Mouse (Mus musculus) cerebellum, adult 2 months (tissue): ENCODE results near the gene Rgs19.

Source experiments
- CTCF ChIP-seq: fragments of 200-500 bp; IDR thresholded peaks from 2 replicates; pipeline ENCODE4 v1.5.1; 2011; ENCODE audit warnings: low read depth, mild to moderate bottlenecking, control low read depth, low read length, moderate library complexity, borderline replicate concordance; ENCODE audit not compliant: insufficient read depth
- POLR2A ChIP-seq: fragments of 200-500 bp; IDR thresholded peaks from 2 replicates; pipeline ENCODE4 v1.6.1; 2011; ENCODE audit warnings: low read length, control low read depth, borderline replicate concordance; ENCODE audit not compliant: insufficient read depth

GRCm38 (mm10) chr2:181713749-181714148 is 20.0 kb upstream of the Rgs19 start:
- TF ChIP-seq CTCF (no peak), POLR2A (no peak)
